Mouse (Mus musculus) cortical plate, adult 2 months (tissue): ENCODE results near the gene Mras. TPM values are rescaled to one million over a fixed set of nuclear protein-coding genes. Genes with fewer than 3 reads are reported as not detected.

Source experiments
- H3K27ac ChIP-seq: fragments of 200-500 bp; 2 replicates; pipeline ENCODE4 v1.5.1; 2012; ENCODE audit warnings: low read length, control low read depth, inconsistent platforms; ENCODE audit not compliant: insufficient read depth
- H3K4me1 ChIP-seq: fragments of 200-500 bp; 2 replicates; pipeline ENCODE4 v1.6.1; 2011; ENCODE audit warnings: low read length; ENCODE audit not compliant: control insufficient read depth, insufficient read depth
- H3K4me3 ChIP-seq: fragments of 200-500 bp; 2 replicates; pipeline ENCODE4 v1.5.1; 2011; ENCODE audit warnings: mild to moderate bottlenecking, low read length, control low read depth; ENCODE audit not compliant: insufficient read depth
- CTCF ChIP-seq: fragments of 200-500 bp; IDR thresholded peaks from 2 replicates; pipeline ENCODE4 v1.5.1; 2011; ENCODE audit warnings: mild to moderate bottlenecking, control low read depth, low read length; ENCODE audit not compliant: insufficient read depth; ENCODE audit errors: extremely low read depth
- POLR2A ChIP-seq: fragments of 200-500 bp; IDR thresholded peaks from 2 replicates; pipeline ENCODE4 v1.6.1; 2011; ENCODE audit warnings: mild to moderate bottlenecking, low read length, control low read depth; ENCODE audit not compliant: insufficient read depth; ENCODE audit errors: extremely low read depth
- polyA plus RNA-seq: library from polyadenylated mRNA; depleted of rRNA; stranded (reverse); fragments of >200 nt; gene quantifications from 2 replicates; pipeline ENCODE4 v1.2.3, GENCODE M21; 2012

Gene Mras
- polyA plus RNA-seq, 1 experiment = 176 TPM

DNA sequence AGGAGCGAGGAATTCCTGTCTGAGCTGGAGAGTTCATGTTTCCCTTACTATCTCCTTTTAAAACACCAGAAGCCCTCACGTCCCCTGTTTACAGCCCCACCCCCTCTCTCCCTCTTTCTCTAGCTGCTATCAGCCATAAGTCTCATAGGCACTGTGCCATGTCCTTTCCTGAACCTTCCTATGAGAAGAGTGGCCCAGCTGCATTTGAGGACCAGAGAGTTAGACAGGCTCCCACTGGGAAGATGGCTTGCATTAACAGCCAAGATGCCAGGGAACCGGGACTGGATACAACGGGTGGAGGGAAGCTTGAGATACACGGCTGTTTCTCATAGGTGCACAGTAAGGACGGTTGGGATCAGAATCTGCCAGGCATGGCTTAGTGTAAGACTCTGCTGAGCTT, 27.7 kb upstream of the Mras start:
- TF ChIP-seq CTCF = no peak
- Histone ChIP-seq H3K27ac (no peak overlapping the region), H3K4me1 (no peaks in the 10 kb centered on the region), H3K4me3 (no peak overlapping the region)

DNA sequence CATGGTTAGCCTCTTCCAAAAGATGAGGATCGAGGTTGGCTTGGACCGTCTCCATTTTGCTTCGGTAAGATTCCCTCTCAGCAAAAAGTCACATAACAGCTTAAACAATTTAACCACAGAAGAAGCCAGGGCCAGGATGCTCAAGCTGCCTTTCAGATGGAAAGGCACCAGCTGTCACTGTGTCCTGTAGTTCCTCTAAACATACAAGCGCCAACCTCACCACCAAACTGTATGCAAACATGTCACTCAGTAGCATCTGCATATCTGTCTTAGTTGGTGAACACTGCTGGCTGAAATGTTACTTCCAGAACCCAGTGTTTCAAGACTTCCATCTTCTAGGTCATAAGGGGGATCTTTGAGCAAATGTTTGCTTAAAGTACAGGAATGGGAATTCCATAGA, 22.5 kb upstream of the Mras start:
- TF ChIP-seq CTCF = no peak
- TF ChIP-seq POLR2A = no peak
- Histone ChIP-seq H3K4me3 (no peak overlapping the region), H3K4me1 (no peaks in the 10 kb centered on the region), H3K27ac (no peak overlapping the region)

DNA sequence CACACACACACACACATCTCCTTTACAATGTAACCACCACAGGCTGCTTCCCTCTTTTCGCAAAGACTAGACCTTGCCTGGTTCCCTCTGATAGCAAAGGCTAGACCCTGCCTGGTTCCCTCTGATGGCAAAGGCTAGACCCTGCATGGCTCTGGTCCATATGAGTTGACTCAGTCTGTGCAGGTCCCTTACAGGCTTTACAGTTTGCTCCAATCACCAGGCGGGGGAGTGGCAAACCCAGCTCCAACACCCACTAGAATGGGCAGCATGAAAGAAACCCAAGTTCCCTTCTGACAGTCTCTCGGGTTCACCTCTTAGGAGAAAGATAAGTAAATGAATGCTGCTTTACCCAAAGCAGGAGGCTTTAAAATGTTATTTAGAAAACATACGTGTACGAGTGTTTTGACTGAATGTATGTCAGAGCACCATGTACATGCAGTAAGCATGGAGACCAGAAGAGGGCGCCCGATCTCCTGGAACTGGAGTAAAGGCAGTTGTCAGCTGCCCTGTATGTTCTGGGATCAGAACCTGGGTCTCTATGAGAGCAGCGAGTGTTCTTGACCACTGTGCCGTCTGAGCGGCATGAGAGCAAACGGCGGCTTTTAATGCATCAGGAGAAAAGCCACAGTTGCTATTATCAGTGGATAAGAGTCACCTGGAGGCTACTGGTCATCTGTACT, 21.5 kb upstream of the Mras start:
- H3K4me1 ChIP-seq = no peaks in the 10 kb centered on the region
- TF ChIP-seq CTCF (peak; percentile 64), POLR2A (no peak)
- H3K4me3 ChIP-seq = no peak overlapping the region
- no peak overlapping the region for H3K27ac ChIP-seq

DNA sequence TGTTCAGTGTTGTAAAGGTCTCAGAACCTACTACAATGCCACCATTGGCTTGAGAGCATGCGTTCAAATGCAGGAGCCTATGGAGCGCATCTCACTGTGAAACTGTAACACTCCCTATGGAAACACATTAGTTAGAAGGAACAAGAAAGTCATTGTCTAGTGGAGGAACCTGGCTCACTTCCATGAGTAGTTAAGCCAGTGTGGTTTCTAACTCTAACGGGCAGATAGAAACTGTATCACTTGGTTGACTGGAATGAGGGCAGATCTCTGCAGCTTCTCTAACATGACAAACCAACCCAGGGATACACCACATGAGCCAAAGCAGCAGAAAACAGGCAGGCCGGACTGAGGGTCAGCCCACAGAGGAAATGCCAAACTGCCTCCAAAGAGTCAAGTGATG, 17.0 kb upstream of the Mras start:
- no peak overlapping the region for H3K27ac ChIP-seq
- TF ChIP-seq CTCF (no peak), POLR2A (no peak)
- H3K4me1 ChIP-seq = no peaks in the 10 kb centered on the region
- H3K4me3 ChIP-seq = no peak overlapping the region

DNA sequence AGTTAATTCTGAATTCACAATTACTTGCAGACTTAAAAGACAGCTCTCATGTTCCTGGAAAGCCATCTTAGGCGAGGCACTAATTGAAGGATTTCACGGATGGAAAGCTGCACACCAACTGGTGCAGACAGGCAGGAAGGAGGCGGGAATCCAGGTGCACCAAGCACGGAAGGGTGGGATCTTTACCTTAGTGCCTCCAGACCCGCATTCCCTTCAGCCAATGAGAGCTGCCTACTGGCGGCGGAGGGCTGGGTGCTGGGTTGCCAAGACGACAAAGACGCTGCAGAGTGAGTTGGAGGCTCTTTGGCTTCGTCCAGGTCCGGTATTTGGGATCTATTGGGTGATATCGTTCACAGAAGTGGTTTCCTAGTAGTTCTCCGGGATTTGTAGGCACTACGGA, 14.0 kb upstream of the Mras start, which contains the start of gene Nme9:
Nme9 (plus strand) TSS at position 315 of the 400 bp plus-strand sequence.
- Histone ChIP-seq H3K4me1 (no peaks in the 10 kb centered on the region), H3K27ac (no peak within 1 kb of the TSS), H3K4me3 (no peak within 1 kb of the TSS)
- TF ChIP-seq CTCF = no peak

DNA sequence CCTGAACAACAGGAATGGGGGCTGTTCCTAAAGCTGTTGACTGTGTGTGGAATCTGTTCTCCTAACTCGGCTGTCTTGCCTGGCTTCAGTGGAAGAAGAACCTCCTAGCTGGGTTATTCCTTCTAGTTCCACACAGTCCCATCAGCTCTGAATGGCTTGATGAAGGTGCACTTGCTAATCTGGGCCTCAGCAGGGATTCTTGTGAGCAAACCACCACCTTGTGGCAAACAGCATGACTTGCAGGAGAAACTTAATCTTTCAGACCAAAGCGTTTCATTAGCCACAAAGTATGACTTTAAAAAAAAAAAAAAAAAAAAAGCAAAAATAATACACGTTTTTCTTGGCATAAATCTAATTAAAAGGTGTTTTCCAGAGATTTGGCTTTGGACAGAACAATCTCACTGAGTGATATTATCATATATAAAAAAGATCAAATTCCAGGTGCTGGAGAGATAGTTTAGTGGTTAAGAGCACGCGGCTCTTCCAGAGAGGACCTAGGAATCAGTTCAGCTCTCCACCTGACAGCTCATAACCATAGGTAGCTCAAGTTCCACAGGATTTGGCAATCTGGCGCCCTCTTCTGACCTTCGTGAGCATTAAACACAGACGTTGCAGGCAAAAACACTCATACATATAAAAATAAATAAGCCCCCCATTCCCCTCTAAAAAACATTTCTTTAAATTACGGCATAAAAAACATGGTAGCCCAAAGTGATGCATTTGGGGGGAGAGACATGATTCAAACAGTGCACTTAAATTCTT, 12.9 kb upstream of the Mras start:
- TF ChIP-seq POLR2A (no peak), CTCF (peak; percentile 71)

DNA sequence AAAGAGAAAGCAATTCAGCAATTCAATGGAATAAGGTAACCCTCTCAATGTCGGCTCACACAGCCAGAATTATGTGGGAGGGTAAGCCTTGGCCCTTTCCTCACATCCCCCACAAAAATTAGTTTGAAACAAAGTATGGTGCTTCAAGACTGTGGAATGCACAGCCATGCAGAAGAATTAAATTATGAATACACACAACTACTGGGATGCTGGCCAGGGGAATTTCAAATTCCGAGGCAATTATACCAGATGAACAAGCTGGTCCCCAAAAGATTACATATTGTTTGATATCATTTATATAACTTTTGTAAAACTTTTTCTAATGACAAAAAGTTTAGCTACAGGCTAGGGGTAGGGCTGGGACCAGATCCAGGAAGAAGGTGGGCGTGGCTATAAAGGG, 10.1 kb upstream of the Mras start:
- H3K4me3 ChIP-seq = no peak overlapping the region
- TF ChIP-seq POLR2A (no peak), CTCF (no peak)
- H3K4me1 ChIP-seq = peaks cover 3% of the 10 kb centered on the region; the same call in 1 of the 2 replicates
- H3K27ac ChIP-seq = no peak overlapping the region

More for the DNA sequence above, 12.9 kb upstream of the Mras start:
- H3K4me3 ChIP-seq = no peak overlapping the region
- H3K4me1 ChIP-seq = no peaks in the 10 kb centered on the region
- H3K27ac ChIP-seq = no peak overlapping the region

DNA sequence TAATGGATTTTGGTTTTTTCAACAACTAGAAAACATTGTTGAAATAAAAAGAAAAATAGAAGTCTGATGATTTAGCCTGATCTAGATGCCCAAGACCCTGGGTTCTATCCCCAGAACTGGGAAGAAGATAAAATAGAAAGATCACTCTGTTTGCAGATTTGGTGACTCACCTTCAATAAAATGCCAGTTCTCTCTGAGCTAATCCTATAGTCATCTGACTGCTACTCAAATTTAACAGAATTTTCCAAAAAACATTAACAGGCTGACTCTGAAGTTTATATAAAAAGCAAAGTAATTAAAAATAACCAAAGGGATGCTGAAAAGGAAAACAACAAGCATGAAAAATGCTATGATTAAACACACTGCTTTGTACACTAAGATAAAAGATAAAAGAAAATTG, 9.1 kb upstream of the Mras start:
- Histone ChIP-seq H3K4me1 (peaks cover 10% of the 10 kb centered on the region), H3K27ac (no peak overlapping the region), H3K4me3 (no peak overlapping the region)
- TF ChIP-seq CTCF (no peak), POLR2A (no peak)

DNA sequence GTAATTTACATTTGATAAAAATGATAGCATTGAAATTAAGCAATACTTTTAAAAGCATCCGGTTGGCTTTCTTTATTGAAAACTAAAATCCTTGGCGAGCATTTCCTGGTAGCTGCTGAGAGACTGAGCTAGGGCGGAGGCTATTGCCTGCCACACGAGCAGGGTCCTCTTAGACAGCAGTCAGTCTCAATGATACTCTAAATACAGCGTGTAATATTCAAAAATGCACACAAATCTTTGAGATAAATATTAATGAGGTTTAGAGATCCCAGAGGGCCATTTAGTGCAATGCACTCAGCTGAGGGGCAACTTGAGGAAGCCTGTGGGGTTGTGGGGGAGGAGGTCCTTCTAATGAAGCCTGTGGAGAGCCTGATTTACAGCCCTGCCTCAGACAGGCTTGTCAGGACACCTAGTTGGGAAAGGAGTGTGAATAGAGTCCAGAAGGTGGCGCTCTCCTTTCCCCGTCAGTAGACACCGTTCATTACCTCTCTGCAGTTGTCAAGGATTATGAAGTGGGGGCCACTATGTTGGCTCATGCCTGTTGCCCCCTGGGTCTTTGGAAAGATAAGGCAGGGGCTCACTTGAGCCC, 7.5 kb upstream of the Mras start:
- peaks cover 10% of the 10 kb centered on the region for H3K4me1 ChIP-seq
- no peak overlapping the region for H3K27ac ChIP-seq
- no peak for TF ChIP-seq POLR2A
- TF ChIP-seq CTCF = peak; percentile 30; the same call in 1 of the 2 replicates
- no peak overlapping the region for H3K4me3 ChIP-seq

DNA sequence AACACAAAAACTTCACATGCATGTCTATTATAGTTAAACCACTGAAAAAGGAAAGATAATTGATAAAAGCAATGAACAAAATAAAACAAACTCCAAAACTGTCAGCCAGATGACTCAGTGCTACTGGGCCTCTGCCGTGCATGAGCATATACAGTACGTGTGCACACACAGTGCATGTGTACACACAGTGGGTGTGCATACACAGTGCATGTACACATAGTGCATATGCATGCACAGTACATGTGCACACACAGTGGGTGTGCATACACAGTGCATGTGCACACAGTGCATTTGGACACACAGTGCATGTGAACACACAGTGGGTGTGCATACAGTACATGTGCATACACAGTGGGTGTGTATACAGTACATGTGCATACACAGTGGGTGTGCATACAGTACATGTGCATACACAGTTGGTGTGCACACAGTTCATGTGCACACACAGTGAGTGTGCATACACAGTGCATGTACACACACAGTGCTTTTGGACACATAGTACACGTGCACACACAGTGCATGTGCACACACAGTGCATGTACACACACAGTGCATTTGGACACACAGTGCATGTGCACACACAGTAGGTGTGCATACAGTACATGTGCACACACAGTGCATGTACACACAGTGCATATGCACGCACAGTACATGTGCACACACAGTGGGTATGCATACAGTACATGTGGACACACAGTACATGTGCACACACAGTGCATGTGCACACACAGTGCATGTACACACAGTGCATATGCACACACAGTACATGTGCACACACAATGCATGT, 4.7 kb upstream of the Mras start:
- Histone ChIP-seq H3K4me3 (no peak overlapping the region), H3K4me1 (peaks cover 14% of the 10 kb centered on the region), H3K27ac (no peak overlapping the region)
- no peak for TF ChIP-seq POLR2A
